Mouse (Mus musculus): ENCODE results near the gene Tcta. TPM values are rescaled to one million over a fixed set of nuclear protein-coding genes. Genes with fewer than 3 reads are reported as not detected.

Tcta gene
- total and polyA plus RNA-seq, 2 experiments from 2014 or later, result 42.1 to 46.1 TPM

GRCm38 (mm10) chr9:108284410-108284809 lies 21.6 kb downstream of the Tcta start:
- Histone ChIP-seq H3K27ac (ENCODE audit: low read depth) (no peak overlapping the region), H3K27me3 (ENCODE audit: control insufficient read depth, insufficient read depth, low read length) (no peaks in the 10 kb centered on the region), H3K9ac (replicated peaks; ENCODE audit: low read depth, low read length) (no peak overlapping the region), H3K4me3 (ENCODE audit: low read depth, low read length) (no peak overlapping the region), H3K36me3 (replicated peaks; ENCODE audit: control insufficient read depth, insufficient read depth, low read length) (no peaks in the 10 kb centered on the region), H3K9me3 (replicated peaks; ENCODE audit: control insufficient read depth, low read length) (no peaks in the 10 kb centered on the region), H3K4me1 (ENCODE audit: control insufficient read depth, insufficient read depth) (no peaks in the 10 kb centered on the region), H3K4me2 (ENCODE audit: low read depth, low read length) (no peak overlapping the region)
- peak; percentile 78 for ATAC-seq (ENCODE audit: insufficient read depth, low read depth)
- WGBS, result 8% methylated on average over 6 of the region's 6 CpGs
- peak; percentile 85 for DNase-seq (ENCODE audit: low spot score)
- peak; percentile 97 for TF ChIP-seq CTCF (IDR thresholded peaks at IDR 0.05; ENCODE audit: low read depth)
- TF ChIP-seq EP300 (IDR thresholded peaks at IDR 0.05; ENCODE audit: low read depth), result no peak

- TF ChIP-seq CTCF (IDR thresholded peaks at IDR 0.05; ENCODE audit: low read depth), result no peak
- peak; percentile 32; the same call in 1 of the 2 replicates for TF ChIP-seq EP300 (IDR thresholded peaks at IDR 0.05; ENCODE audit: low read depth)
- Histone ChIP-seq H3K36me3 (replicated peaks; ENCODE audit: control insufficient read depth, insufficient read depth, low read length) (no peaks in the 10 kb centered on the region), H3K27ac (ENCODE audit: low read depth) (peak overlapping the region; percentile 77), H3K27me3 (ENCODE audit: control insufficient read depth, insufficient read depth, low read length) (no peaks in the 10 kb centered on the region), H3K4me3 (ENCODE audit: low read depth, low read length) (no peak overlapping the region), H3K4me2 (ENCODE audit: low read depth, low read length) (0 out of 2 replicates have a peak overlapping the region, but pooled peaks have one; percentile 22), H3K9ac (replicated peaks; ENCODE audit: low read depth, low read length) (no peak overlapping the region), H3K4me1 (ENCODE audit: control insufficient read depth, insufficient read depth) (peaks cover 3% of the 10 kb centered on the region; the same call in 1 of the 2 replicates), H3K9me3 (replicated peaks; ENCODE audit: control insufficient read depth, low read length) (no peaks in the 10 kb centered on the region)
- ATAC-seq (ENCODE audit: insufficient read depth, low read depth) (peak; percentile 80), DNase-seq (ENCODE audit: low spot score) (peak; percentile 76)
- WGBS, result 21% methylated on average over 8 of the region's 8 CpGs
Observed at GRCm38 (mm10) chr9:108280071-108280828, 25.7 kb downstream of the Tcta start.

- H3K9me3 ChIP-seq (replicated peaks; ENCODE audit: control insufficient read depth, low read length), result no peaks in the 10 kb centered on the region
- no peak overlapping the region for H3K4me3 ChIP-seq (ENCODE audit: low read depth, low read length)
- no peaks in the 10 kb centered on the region for H3K36me3 ChIP-seq (replicated peaks; ENCODE audit: control insufficient read depth, insufficient read depth, low read length)
- ATAC-seq (ENCODE audit: insufficient read depth, low read depth) (no peak), DNase-seq (ENCODE audit: low spot score) (no peak)
- no peaks in the 10 kb centered on the region for H3K27me3 ChIP-seq (ENCODE audit: control insufficient read depth, insufficient read depth, low read length)
- H3K4me2 ChIP-seq (ENCODE audit: low read depth, low read length), result no peak overlapping the region
- TF ChIP-seq EP300 (IDR thresholded peaks at IDR 0.05; ENCODE audit: low read depth), result no peak
- peak; percentile 58 for TF ChIP-seq CTCF (IDR thresholded peaks at IDR 0.05; ENCODE audit: low read depth)
- H3K27ac ChIP-seq (ENCODE audit: low read depth), result no peak overlapping the region
- H3K4me1 ChIP-seq (ENCODE audit: control insufficient read depth, insufficient read depth), result peaks cover 10% of the 10 kb centered on the region; the same call in 1 of the 2 replicates
- H3K9ac ChIP-seq (replicated peaks; ENCODE audit: low read depth, low read length), result no peak overlapping the region
- WGBS, result 71% methylated on average over 10 of the region's 10 CpGs
Observed at GRCm38 (mm10) chr9:108278697-108279450, 27.1 kb downstream of the Tcta start.

GRCm38 (mm10) chr9:108275331-108275659 lies 30.7 kb downstream of the Tcta start:
- Histone ChIP-seq H3K36me3 (replicated peaks; ENCODE audit: control insufficient read depth, insufficient read depth, low read length) (no peaks in the 10 kb centered on the region), H3K4me1 (ENCODE audit: control insufficient read depth, insufficient read depth) (peaks cover 10% of the 10 kb centered on the region; the same call in 1 of the 2 replicates), H3K9ac (replicated peaks; ENCODE audit: low read depth, low read length) (no peak overlapping the region), H3K9me3 (replicated peaks; ENCODE audit: control insufficient read depth, low read length) (no peaks in the 10 kb centered on the region), H3K4me3 (ENCODE audit: low read depth, low read length) (no peak overlapping the region), H3K27me3 (ENCODE audit: control insufficient read depth, insufficient read depth, low read length) (no peaks in the 10 kb centered on the region), H3K4me2 (ENCODE audit: low read depth, low read length) (no peak overlapping the region), H3K27ac (ENCODE audit: low read depth) (peak overlapping the region; percentile 26; the same call in 1 of the 2 replicates)
- 18% methylated on average over 6 of the region's 6 CpGs for WGBS
- DNase-seq (ENCODE audit: low spot score) (no peak), ATAC-seq (ENCODE audit: insufficient read depth, low read depth) (no peak)
- no peak for TF ChIP-seq EP300 (IDR thresholded peaks at IDR 0.05; ENCODE audit: low read depth)
- TF ChIP-seq CTCF (IDR thresholded peaks at IDR 0.05; ENCODE audit: low read depth), result no peak

GRCm38 (mm10) chr9:108274476-108275330 lies 31.3 kb downstream of the Tcta start:
- Histone ChIP-seq H3K27me3 (ENCODE audit: control insufficient read depth, insufficient read depth, low read length) (no peaks in the 10 kb centered on the region), H3K27ac (ENCODE audit: low read depth) (peak overlapping the region; percentile 40; the same call in 1 of the 2 replicates), H3K9ac (replicated peaks; ENCODE audit: low read depth, low read length) (no peak overlapping the region), H3K36me3 (replicated peaks; ENCODE audit: control insufficient read depth, insufficient read depth, low read length) (no peaks in the 10 kb centered on the region), H3K4me2 (ENCODE audit: low read depth, low read length) (no peak overlapping the region), H3K4me1 (ENCODE audit: control insufficient read depth, insufficient read depth) (peaks cover 10% of the 10 kb centered on the region; the same call in 1 of the 2 replicates), H3K9me3 (replicated peaks; ENCODE audit: control insufficient read depth, low read length) (no peaks in the 10 kb centered on the region), H3K4me3 (ENCODE audit: low read depth, low read length) (no peak overlapping the region)
- peak; percentile 59 for ATAC-seq (ENCODE audit: insufficient read depth, low read depth)
- TF ChIP-seq EP300 (IDR thresholded peaks at IDR 0.05; ENCODE audit: low read depth), result no peak
- TF ChIP-seq CTCF (IDR thresholded peaks at IDR 0.05; ENCODE audit: low read depth), result no peak
- no peak for DNase-seq (ENCODE audit: low spot score)
- 67% methylated on average over 5 of the region's 5 CpGs for WGBS

Measured in heart, postnatal 0 days (tissue).